8 mouse cellular contexts compared by ENCODE assay signal in the genomic region with DNA sequence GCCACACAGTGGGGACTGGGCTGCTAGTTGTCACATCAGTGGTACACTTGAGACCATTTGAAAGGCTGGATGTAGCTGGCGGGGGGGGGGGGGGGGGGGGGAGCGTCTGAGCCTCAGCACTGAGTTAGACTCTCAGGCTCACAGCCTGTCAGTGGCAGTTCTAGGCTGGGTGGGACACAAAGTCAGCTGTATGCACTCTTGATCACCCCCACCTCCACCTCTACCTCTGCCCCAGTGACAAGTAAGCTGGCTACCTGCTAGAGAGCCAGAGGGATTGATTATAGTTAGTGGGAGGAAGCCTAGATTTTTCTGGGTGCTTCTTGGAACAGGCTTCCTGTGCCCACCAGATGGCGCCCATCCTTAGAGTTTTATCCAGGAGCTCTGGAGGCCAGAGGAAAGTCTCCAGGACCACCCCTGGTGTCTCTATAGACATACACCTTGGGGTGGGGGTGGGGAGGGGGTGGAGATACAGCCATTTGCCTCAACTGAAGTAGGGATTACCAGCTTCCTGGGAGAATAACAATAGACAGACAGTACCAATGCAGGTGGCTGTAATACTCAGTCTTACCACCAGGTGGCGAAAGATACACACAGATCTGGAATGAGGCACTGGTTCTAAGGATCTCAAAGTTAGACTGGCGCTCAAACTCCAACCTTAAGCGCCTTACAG.
DNase-seq lines count a peak whose midpoint lies in the region; ATAC-seq and TF ChIP-seq lines count a peak whose summit lies in the region.

No protein-coding gene starts in this region.

- no peaks in the 10 kb centered on the region for H3K4me1 ChIP-seq in cerebellum, adult 2 months (ENCODE audit: control insufficient read depth, insufficient read depth, low read length)
- 0 out of 2 replicates have a peak, but pooled peaks cover 7% of the 10 kb centered on the region for H3K4me1 ChIP-seq in hindbrain, embryonic 15.5 days (replicated peaks)

- ATAC-seq in hindbrain, embryonic 15.5 days (ENCODE audit: low FRiP score, low read depth): peak; percentile 59

- no peak overlapping the region for H3K4me3 ChIP-seq in cerebellum, adult 2 months (replicated peaks; ENCODE audit: insufficient read depth, low read depth, low read length)
- no peak overlapping the region for H3K4me3 ChIP-seq in hindbrain, embryonic 15.5 days

- H3K36me3 ChIP-seq in hindbrain, embryonic 15.5 days: no peaks in the 10 kb centered on the region

- peak; percentile 77 for TF ChIP-seq CTCF in cerebellum, adult 2 months (IDR thresholded peaks at IDR 0.05; ENCODE audit: borderline replicate concordance, insufficient read depth, low read depth, low read length)

- no peaks in the 10 kb centered on the region; the same call in 1 of the 2 replicates for H3K27me3 ChIP-seq in cerebellum, adult 2 months (ENCODE audit: control insufficient read depth, insufficient read depth, low read length)
- no peaks in the 10 kb centered on the region for H3K27me3 ChIP-seq in hindbrain, embryonic 15.5 days

- H3K27ac ChIP-seq in cerebellum, adult 2 months (ENCODE audit: insufficient read depth, low read length): no peak overlapping the region
- no peak overlapping the region for H3K27ac ChIP-seq in hindbrain, embryonic 15.5 days (replicated peaks)

- no peak overlapping the region for H3K9ac ChIP-seq in hindbrain, embryonic 15.5 days

- 12% methylated on average over 5 of the region's 6 CpGs for WGBS in cerebellum, adult 2 months
- whole genome bisulfite sequencing in hindbrain, embryonic 15.5 days: 9% methylated on average over 4 of the region's 6 CpGs

- DNase-seq in R1 (ENCODE audit: low read depth, low spot score): peak; percentile 89
- peak; percentile 71 to 79 for DNase-seq in cerebellum, adult 2 months
- peak; percentile 64 to 93 for DNase-seq in frontal cortex, adult 2 months (ENCODE audit: extremely low spot score in 1 of 2, low spot score in 1 of 2)
- DNase-seq in layer of hippocampus, postnatal 25 days (ENCODE audit: extremely low spot score in 1 of 2, low spot score in 1 of 2): peak; percentile 79 to 93
- DNase-seq in lung, postnatal 25 days (ENCODE audit: low spot score): peak; percentile 86
- DNase-seq in right cerebral cortex, adult 18-20 months: peak; percentile 72
- DNase-seq in urinary bladder, postnatal 36 days (ENCODE audit: low spot score in 2 of 2): peak; percentile 75 to 77

- H3K4me2 ChIP-seq in hindbrain, embryonic 15.5 days: no peak overlapping the region

- TF ChIP-seq POLR2A in cerebellum, adult 2 months (IDR thresholded peaks at IDR 0.05; ENCODE audit: borderline replicate concordance, insufficient read depth, low read length): no peak

- H3K9me3 ChIP-seq in hindbrain, embryonic 15.5 days: no peaks in the 10 kb centered on the region
